Mouse (Mus musculus): ENCODE measurements at regions not wholly inside any gene's neighbourhood (a gene's known extent, or its start where the extent isn't known, plus 50 kb on each side); places are given as distances from the start of the nearest gene placed in this dataset.

DNA sequence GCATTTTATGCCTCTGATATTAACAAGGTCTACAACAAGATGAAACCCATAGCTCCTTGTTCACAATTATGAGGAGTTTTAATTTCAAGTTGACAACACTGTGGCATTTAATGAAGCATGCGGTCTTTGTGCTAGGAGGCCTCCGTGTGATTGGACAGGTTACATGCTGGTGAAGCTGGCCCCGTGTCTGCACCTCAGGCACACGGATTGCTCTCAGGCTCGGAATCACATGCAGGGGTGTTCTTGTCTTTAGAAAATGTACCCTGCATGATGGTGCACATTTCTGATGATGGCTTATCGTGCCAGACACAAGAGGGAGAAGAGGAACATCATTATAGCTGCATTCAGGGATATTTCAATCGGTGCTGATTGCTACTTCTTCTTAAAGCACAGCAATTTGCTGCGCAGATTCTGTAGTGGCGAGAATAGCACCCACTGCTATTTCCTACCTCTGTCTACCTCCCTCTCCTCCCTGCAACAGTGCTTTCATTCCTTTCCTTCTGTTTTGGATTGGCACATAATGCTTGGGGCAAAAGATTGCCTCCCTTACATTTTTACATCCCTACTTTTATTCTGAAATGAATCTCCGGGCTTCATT lies 454.9 kb upstream of the Tle4 start:
- Histone ChIP-seq H3K9me3 (ENCODE audit: control insufficient read depth, low read length) (no peaks in the 10 kb centered on the region), H3K27me3 (ENCODE audit: control insufficient read depth, insufficient read depth, low read length) (no peaks in the 10 kb centered on the region), H3K27ac (replicated peaks) (no peak overlapping the region), H3K36me3 (ENCODE audit: control insufficient read depth, insufficient read depth, low read length) (no peaks in the 10 kb centered on the region), H3K4me2 (replicated peaks; ENCODE audit: low read depth) (no peak overlapping the region), H3K4me3 (ENCODE audit: low read depth, low read length) (no peak overlapping the region), H3K9ac (ENCODE audit: low read length) (no peak overlapping the region), H3K4me1 (replicated peaks; ENCODE audit: control insufficient read depth, insufficient read depth) (no peaks in the 10 kb centered on the region)
- WGBS = 84% methylated on average over 10 of the region's 10 CpGs
- no peak for DNase-seq (ENCODE audit: low spot score)
- no peak for ATAC-seq (ENCODE audit: low FRiP score, low TSS enrichment)
- TF ChIP-seq CTCF (IDR thresholded peaks at IDR 0.05; ENCODE audit: low read depth) = no peak

DNA sequence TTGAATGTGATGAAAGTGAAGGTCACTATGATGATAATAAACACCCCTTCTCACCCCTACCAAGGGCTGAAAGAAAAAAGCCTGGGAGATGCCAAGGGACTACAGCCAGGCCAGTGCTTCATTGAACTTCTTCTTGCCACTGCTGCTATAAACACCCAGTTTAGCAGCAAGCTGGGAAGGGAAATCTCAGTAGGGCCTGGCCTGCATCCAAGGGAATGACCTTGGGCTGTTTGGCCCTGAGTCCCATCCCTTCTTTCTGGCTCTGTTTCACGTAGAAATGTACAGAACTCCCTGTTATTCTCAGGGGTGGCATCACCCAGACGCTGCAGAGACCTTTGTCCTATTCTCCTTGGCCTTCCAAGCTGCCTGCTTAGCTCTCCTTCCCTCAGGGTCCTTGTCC lies 450.0 kb upstream of the Tle4 start:
- ATAC-seq (ENCODE audit: low FRiP score, low TSS enrichment) = no peak

GRCm38 (mm10) chr19:15047306-15047868 lies 449.5 kb upstream of the Tle4 start:
- WGBS = 80% methylated on average over 4 of the region's 4 CpGs
- DNase-seq (ENCODE audit: low spot score) (no peak), ATAC-seq (ENCODE audit: low FRiP score, low TSS enrichment) (no peak)
- Histone ChIP-seq H3K36me3 (ENCODE audit: control insufficient read depth, insufficient read depth, low read length) (no peaks in the 10 kb centered on the region), H3K9me3 (ENCODE audit: control insufficient read depth, low read length) (no peaks in the 10 kb centered on the region), H3K4me1 (replicated peaks; ENCODE audit: control insufficient read depth, insufficient read depth) (no peaks in the 10 kb centered on the region), H3K4me2 (replicated peaks; ENCODE audit: low read depth) (no peak overlapping the region), H3K4me3 (ENCODE audit: low read depth, low read length) (no peak overlapping the region), H3K9ac (ENCODE audit: low read length) (no peak overlapping the region), H3K27me3 (ENCODE audit: control insufficient read depth, insufficient read depth, low read length) (no peaks in the 10 kb centered on the region), H3K27ac (replicated peaks) (no peak overlapping the region)
- no peak for TF ChIP-seq EP300 (optimal IDR thresholded peaks at IDR 0.05)
- no peak for TF ChIP-seq CTCF (IDR thresholded peaks at IDR 0.05; ENCODE audit: low read depth)

More for the DNA sequence above, 450.0 kb upstream of the Tle4 start:
- Histone ChIP-seq H3K9ac (ENCODE audit: low read length) (no peak overlapping the region), H3K9me3 (ENCODE audit: control insufficient read depth, low read length) (no peaks in the 10 kb centered on the region), H3K27me3 (ENCODE audit: control insufficient read depth, insufficient read depth, low read length) (no peaks in the 10 kb centered on the region), H3K4me3 (ENCODE audit: low read depth, low read length) (no peak overlapping the region), H3K4me2 (replicated peaks; ENCODE audit: low read depth) (no peak overlapping the region), H3K4me1 (replicated peaks; ENCODE audit: control insufficient read depth, insufficient read depth) (no peaks in the 10 kb centered on the region), H3K27ac (replicated peaks) (no peak overlapping the region), H3K36me3 (ENCODE audit: control insufficient read depth, insufficient read depth, low read length) (no peaks in the 10 kb centered on the region)
- DNase-seq (ENCODE audit: low spot score) = no peak
- WGBS = 52% methylated on average over 2 of the region's 2 CpGs
- TF ChIP-seq CTCF (IDR thresholded peaks at IDR 0.05; ENCODE audit: low read depth) = no peak
- TF ChIP-seq EP300 (optimal IDR thresholded peaks at IDR 0.05) = no peak

- Histone ChIP-seq H3K27me3 (ENCODE audit: control insufficient read depth, insufficient read depth, low read length) (no peaks in the 10 kb centered on the region), H3K27ac (replicated peaks) (no peak overlapping the region), H3K9ac (ENCODE audit: low read length) (no peak overlapping the region), H3K4me1 (replicated peaks; ENCODE audit: control insufficient read depth, insufficient read depth) (no peaks in the 10 kb centered on the region), H3K4me3 (ENCODE audit: low read depth, low read length) (no peak overlapping the region), H3K4me2 (replicated peaks; ENCODE audit: low read depth) (no peak overlapping the region), H3K9me3 (ENCODE audit: control insufficient read depth, low read length) (no peaks in the 10 kb centered on the region), H3K36me3 (ENCODE audit: control insufficient read depth, insufficient read depth, low read length) (no peaks in the 10 kb centered on the region)
- DNase-seq (ENCODE audit: low spot score) = peak; percentile 72
- 15% methylated on average over 3 of the region's 3 CpGs for WGBS
- TF ChIP-seq EP300 (optimal IDR thresholded peaks at IDR 0.05) (no peak), CTCF (IDR thresholded peaks at IDR 0.05; ENCODE audit: low read depth) (peak; percentile 93)
- no peak for ATAC-seq (ENCODE audit: low FRiP score, low TSS enrichment)
Measured at GRCm38 (mm10) chr19:15035554-15035953, 437.7 kb upstream of the Tle4 start.

- 77% methylated on average over 8 of the region's 8 CpGs for WGBS
- no peak overlapping the region for H3K27ac ChIP-seq (replicated peaks)
- DNase-seq (ENCODE audit: low spot score) = no peak
Measured at GRCm38 (mm10) chr19:15033921-15034320, 436.1 kb upstream of the Tle4 start.

DNA sequence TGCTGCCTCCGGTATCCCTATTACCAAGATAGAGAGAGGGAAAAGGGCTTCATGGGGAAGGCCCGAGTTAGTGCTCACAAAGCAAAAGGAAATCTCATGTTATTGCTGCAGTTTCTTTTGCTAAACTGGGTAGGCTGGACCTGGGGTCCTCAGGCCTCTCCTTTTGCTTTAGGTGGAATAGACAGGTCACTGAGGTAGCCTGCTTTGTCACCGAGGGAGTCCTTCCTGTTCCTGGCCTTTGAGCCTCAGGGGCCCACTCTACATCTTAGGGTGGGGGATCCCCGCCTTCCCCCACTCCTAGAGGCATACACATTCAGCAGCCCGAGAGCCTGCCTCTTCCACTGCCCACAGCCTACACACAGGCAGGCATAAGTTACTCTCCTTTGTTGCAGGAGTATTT lies 435.5 kb upstream of the Tle4 start:
- no peak for ATAC-seq (ENCODE audit: low FRiP score, low TSS enrichment)
- Histone ChIP-seq H3K27me3 (ENCODE audit: control insufficient read depth, insufficient read depth, low read length) (no peaks in the 10 kb centered on the region), H3K9ac (ENCODE audit: low read length) (no peak overlapping the region), H3K27ac (replicated peaks) (no peak overlapping the region), H3K36me3 (ENCODE audit: control insufficient read depth, insufficient read depth, low read length) (no peaks in the 10 kb centered on the region), H3K4me2 (replicated peaks; ENCODE audit: low read depth) (no peak overlapping the region), H3K9me3 (ENCODE audit: control insufficient read depth, low read length) (no peaks in the 10 kb centered on the region), H3K4me3 (ENCODE audit: low read depth, low read length) (no peak overlapping the region), H3K4me1 (replicated peaks; ENCODE audit: control insufficient read depth, insufficient read depth) (no peaks in the 10 kb centered on the region)
- TF ChIP-seq EP300 (optimal IDR thresholded peaks at IDR 0.05) (no peak), CTCF (IDR thresholded peaks at IDR 0.05; ENCODE audit: low read depth) (no peak)
- 82% methylated on average over 5 of the region's 5 CpGs for WGBS
- no peak for DNase-seq (ENCODE audit: low spot score)

More at GRCm38 (mm10) chr19:15033921-15034320, 436.1 kb upstream of the Tle4 start:
- Histone ChIP-seq H3K4me1 (replicated peaks; ENCODE audit: control insufficient read depth, insufficient read depth) (no peaks in the 10 kb centered on the region), H3K4me2 (replicated peaks; ENCODE audit: low read depth) (no peak overlapping the region), H3K9ac (ENCODE audit: low read length) (no peak overlapping the region), H3K9me3 (ENCODE audit: control insufficient read depth, low read length) (no peaks in the 10 kb centered on the region), H3K36me3 (ENCODE audit: control insufficient read depth, insufficient read depth, low read length) (no peaks in the 10 kb centered on the region), H3K4me3 (ENCODE audit: low read depth, low read length) (no peak overlapping the region), H3K27me3 (ENCODE audit: control insufficient read depth, insufficient read depth, low read length) (no peaks in the 10 kb centered on the region)
- TF ChIP-seq EP300 (optimal IDR thresholded peaks at IDR 0.05) (no peak), CTCF (IDR thresholded peaks at IDR 0.05; ENCODE audit: low read depth) (no peak)
- no peak for ATAC-seq (ENCODE audit: low FRiP score, low TSS enrichment)

Measured in stomach, postnatal 0 days (tissue).